Mouse (Mus musculus) heart, adult 11 months (tissue): ENCODE results near the gene Khdc1c.
"Not testable (repeated sequence)": the region's sequence is repeated elsewhere in the genome, so short reads cannot be mapped to it uniquely, and the experiment has no call there.

Experiments
- DNase-seq: peaks from one replicate; pipeline ENCODE4 v3.0.0; 2022

Khdc1c gene

DNA sequence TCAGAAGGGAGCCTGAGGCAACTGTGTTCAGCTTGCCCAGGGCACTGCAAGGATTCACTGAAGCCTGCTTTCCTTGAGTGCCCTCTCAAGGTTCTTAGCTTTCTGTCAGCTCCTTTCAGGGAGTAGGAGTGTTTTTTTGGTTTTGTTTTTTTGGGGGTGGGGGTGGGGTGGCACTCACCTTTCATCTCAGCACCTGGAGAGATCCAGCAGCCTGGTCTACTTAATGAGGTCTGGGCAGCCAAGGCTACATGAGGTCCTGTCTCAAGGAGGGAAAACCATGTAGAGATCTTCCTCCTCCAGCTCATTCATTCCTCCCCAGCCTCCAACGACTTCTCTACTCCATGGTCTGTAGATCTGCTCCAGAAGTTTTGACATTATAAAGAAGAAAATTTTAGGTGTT lies at the start of gene Khdc1c:
Gene Khdc1c, plus strand, starts transcription at position 301 of the 400 bp plus-strand sequence.
- DNase-seq = peak; percentile 45

DNA sequence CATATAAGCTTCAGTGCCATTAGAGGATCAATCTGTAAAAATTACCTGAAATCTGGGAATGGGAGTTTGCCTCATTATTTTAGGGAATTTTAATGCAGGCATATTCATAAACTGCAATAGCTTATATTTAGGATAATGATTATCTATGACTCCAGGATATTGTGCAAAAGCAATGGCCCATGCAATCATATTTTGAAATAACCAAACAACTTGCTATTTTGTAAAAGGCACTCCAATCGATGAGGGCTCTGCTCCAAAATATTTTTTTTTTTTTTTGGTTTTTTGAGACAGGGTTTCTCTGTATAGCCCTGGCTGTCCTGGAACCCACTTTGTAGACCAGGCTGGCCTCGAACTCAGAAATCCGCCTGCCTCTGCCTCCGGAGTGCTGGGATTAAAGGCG lies 47.9 kb upstream of the Khdc1c start:
- not testable (repeated sequence) for DNase-seq

DNA sequence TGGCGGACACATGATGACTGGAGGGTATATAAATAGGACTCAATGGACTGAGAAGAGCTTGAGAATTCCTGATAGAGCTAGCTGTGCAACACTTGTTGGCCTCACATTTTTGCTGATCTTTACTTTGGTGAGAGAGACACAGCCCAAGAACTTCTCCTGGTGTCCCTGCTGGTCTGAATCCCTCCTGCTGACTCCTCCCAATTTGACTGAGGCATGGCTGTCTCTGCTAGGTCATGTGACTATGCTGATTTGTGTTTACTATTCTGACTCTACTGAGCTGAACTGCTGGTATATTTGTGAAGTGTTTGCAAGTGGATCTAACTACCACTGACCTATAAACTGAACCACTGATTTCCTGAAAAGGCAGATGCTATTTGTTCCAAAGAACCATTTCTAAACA lies 46.5 kb upstream of the Khdc1c start:
- peak; percentile 56 for DNase-seq

DNA sequence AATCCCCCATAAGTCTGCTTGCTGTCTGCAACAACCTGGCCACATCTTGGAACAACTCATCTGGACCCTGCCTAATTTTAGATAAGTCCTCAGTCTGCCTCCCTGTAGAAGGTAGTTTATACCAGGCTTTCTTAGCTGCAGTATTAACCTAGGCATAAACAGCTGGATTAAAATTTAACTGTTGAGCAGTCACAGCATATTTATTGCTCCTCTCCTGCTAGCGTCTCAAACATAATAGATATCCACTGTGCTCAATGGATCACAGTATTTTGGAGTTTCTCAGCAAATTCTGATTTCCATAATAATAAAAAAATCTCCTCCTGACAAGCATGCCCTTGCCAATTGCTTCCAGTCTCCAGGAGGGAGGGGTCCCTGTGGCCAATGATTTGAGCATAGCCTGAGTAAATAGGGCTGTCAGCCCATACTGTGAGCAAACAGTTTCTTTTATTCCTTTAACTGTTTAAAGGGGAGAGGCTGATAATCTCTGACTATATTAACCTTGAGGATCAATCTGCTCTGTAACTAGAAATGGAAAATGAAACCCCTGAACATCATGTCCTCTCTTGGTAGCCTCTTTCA lies 44.0 kb upstream of the Khdc1c start:
- peak; percentile 36 for DNase-seq

DNA sequence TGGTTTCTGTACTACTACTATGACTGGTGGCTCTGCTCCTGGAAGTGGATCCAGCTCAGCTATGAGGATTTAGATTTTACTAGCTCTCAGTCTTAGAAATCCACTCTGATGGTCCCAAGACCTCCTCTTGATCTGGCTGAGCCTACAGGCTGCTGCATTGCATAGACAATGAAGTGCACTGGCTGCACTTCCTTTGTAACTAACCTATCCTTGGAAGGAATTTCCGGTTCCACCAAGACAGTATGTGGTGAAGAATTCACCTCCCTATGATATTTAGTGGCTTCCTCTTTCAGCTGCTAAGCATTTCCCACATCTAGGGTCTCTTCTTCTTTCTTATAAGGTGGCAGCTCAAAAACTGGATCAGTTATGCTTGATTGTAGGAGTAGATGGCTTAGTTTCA lies 43.5 kb upstream of the Khdc1c start:
- peak; percentile 44 for DNase-seq

DNA sequence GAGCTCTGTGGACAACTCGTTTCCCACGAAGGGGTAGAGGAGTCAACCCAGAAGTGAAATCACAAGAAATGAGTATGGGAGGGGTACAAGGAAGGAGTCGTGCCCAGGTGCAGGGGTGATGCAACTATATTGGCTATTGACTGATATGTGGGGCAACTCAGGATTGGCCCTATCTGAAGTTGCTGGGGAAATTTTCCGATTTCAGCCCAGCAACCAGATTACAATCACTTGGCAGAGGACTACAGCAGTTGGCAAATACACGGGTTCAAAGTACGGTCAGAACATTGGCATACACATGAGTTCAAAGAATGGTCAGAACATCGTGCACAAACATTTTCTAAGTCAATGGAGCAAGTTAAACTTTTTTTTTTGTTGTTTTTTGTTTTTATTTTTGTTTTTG lies 41.4 kb upstream of the Khdc1c start:
- DNase-seq = no peak

DNA sequence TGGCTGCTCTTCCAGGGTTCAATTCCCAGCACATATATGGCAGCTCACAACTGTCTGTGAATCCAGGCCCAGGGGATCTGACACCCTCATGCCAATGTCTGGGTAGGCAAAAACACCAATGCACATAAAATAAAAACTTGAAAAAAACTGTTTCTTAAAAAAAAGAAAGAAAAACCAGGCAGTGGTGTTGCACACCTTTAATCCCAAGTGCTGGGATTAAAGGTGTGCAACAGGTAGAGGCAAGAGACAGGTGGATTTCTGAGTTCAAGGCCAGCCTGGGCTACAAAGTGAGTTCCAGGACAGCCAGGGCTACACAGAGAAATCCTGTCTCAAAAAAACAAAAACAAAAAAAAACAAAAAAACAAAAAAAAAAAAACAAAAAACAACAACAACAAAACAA lies 37.0 kb upstream of the Khdc1c start:
- DNase-seq = not testable (repeated sequence)

DNA sequence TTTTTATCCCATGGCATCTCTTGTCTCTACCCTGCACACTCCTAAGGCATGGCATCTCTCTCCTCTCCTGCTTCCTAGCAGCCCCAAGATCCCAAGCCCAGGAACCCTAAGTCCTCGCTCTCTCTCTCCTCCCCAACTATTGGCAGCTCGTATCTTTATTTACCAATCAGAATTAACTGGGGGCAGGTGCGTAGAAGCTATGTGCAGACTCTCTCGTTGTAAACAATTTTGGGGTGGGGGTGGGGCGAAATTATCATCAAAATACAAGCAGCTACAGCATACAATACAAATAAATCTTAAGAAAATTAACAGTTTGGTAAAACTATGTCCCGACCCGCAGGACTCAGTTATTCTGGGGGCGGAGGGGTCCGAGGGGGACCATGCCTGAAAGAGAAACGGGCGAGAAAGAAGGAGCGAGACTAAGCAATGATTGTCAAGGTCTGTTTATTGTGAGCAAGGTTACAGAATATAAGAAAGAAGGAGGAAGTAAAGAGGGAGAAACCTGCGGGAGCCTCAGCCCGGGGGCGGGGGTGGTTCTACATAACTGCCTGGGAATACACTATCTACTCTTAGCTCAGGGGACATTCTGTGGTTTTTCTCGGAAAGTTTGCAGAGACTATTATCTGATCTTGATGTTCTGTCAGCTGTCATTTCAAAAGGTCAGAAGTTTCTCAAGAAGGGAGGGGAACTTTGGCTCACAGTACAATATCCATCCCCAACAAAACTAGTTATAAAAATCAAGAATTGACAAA lies 34.7 kb upstream of the Khdc1c start:
- DNase-seq = no peak

DNA sequence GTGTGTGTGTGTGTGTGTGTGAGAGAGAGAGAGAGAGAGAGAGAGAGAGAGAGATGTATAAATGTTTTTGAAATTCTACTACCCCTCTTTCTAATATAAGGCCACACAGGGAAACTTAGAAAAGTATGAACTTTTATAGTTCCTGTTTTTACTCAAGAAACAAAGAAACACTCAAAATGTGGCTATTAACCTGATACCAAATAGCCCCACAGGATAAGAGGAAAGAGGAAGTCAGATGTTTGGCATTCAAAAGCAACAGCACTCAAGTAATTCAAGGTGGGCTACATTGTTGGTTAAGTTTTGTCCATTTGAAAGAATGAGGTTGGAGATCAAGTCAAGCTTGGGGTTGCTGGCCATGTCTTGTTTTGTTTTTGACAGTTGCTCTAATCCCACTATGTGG lies 32.3 kb upstream of the Khdc1c start:
- no peak for DNase-seq

DNA sequence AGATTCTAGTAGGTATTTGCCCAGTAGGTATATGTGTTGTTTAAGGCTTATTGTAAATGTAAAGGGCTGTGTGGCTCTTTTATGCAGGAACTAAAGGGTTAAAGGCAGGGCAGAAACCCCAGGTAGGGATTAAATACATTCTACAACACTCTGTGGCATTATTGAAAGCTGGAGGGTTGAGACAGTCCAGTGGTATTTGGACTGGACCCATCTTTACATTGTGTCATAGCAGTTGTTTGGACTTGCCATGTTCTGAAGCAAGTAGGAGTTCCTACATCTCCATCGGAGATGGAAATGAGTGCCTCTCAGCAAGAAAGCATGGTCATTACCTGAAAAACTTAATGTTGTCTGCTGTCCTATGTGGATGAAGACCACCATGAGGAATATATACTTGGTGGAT lies 27.4 kb upstream of the Khdc1c start:
- DNase-seq = no peak

DNA sequence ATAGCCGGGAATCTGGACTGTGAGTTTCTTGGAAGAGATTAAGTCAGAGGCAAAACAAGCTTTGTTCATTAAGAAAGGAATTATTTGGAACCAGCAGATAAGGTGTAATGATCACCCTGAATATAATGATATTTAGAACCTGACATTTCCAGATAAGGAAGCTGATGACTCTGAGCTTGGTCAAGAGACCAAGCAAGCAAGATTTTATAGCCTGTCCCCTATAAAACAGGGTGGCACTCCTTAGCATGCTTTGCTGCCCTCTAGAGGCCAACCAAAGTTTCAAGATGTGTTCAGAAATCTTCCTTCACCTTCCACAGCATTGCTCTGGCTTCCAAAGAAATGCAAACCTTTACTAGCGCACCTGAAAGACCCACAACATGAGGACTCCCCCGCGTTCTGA lies 23.9 kb upstream of the Khdc1c start:
- DNase-seq = no peak

DNA sequence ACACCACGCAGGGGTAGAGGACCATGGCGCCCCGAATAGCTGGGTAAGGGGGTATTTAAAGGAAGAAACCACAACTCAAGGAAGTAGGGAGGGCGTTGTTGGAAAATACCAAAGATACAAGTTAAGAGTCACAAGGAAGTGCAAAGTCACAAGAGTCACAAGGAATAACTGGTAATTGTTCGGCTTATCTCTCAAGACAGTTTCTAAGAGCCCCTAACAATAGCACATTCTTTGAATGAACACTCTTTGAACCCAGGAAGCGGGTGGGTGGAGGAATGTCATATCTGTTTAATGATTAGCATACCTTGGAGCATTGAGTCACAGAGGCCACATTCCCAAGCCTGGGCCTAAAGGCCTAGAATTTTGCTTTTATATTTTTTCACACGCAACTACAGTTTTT lies 23.4 kb upstream of the Khdc1c start:
- DNase-seq = not testable (repeated sequence)

DNA sequence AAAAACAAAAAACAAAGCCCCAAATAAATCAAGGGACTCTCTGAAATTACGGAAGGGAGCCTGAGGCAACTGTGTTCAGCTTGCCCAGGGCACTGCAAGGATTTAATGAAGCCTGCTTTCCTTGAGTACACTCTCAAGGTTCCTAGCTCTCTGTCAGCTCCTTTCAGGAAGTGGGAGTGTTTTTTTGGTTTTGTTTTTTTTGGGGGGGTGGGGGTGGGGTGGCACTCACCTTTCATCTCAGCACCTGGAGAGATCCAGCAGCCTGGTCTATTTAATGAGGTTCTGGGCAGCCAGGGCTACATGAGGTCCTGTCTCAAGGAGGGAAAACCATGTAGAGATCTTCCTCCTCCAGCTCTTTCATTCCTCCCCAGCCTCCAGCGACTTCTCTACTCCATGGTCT lies 18.8 kb upstream of the Khdc1c start, which contains the start of gene Khdc1a:
Gene Khdc1a, plus strand, starts transcription at position 301 of the 400 bp plus-strand sequence.
- DNase-seq = no peak

DNA sequence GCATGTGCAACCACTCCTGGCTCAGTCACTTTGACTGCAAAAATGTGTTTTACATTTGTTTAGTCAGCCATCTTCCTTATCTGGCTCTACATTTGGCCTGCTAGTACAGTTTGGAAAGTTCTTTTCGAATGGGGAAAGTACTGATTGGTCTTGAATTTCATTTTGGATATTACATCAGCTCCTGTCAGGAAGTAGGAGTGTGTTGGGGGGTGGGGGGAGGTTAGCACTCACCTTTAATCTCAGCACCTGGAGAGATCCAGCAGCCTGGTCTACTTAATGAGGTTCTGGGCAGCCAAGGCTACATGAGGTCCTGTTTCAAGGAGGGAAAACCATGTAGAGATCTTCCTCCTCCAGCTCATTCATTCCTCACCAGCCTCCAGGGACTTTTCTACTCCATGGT lies 15.1 kb downstream of the Khdc1c start, which contains the start of gene Khdc1b:
Gene Khdc1b, plus strand, starts transcription at position 301 of the 400 bp plus-strand sequence.
- peak; percentile 18 for DNase-seq

DNA sequence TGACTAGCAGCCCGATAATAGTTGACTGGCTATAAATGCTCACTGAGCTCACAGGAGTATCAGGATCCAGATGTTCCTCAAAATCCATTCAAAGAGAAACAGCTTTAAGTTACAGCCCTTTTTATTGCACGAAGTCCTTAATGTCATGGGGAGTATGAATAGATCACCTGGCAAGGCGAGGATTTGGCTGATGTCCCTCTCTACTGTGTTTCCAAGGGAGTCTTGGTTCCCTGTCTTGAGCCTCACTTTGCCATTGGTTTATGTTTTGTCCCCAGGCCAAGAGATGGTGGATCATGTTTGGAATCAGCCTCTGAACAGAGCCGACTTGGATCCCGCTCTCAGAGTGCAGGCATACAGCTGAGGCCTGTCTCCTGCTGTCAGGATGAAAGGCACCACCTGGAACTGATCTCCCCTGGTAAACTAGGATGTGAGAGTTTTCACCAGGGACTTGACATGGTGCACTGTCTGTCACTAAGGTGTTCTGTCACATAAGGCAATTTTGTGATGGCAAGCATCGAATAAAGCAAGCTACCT lies 23.1 kb downstream of the Khdc1c start:
- DNase-seq = peak; percentile 15

DNA sequence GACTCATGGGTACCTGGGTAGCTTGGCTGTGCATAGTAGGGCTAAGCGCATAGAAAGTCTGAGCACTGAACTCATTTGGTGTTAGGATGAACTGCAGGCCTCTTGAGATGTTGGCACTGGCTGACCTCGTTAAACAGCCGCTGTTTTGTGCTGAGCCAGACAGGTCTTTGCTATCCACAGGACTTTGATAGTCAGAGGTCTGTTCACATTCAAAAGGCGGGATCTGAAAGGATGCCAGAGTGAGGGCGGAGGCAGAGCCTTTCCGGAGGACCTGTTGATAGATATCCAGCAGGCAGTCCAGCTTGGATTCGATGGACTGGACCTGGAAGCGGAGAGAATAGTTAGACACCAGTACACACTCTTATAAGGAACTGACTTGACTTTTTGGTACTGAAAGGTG lies 34.7 kb downstream of the Khdc1c start:
- peak; percentile 68 for DNase-seq

DNA sequence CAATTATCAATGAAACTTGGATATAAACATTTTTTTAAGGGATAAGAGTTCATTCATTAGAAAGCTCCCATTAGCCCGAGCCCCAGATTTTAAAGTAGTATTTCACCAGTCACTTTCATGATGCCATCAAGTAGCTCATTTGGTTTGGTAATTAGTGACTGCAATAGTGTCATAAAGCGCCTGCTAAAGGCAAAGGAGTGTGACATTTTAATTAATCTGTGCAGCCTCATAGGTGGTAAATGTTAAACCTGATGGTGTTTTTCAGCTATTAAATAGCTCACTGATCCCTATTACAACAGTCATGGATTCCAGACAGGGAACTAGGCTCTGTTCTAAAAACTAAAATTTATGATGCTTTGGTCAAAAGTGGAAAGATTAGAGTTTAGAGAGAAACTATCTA lies 39.1 kb downstream of the Khdc1c start:
- no peak for DNase-seq

DNA sequence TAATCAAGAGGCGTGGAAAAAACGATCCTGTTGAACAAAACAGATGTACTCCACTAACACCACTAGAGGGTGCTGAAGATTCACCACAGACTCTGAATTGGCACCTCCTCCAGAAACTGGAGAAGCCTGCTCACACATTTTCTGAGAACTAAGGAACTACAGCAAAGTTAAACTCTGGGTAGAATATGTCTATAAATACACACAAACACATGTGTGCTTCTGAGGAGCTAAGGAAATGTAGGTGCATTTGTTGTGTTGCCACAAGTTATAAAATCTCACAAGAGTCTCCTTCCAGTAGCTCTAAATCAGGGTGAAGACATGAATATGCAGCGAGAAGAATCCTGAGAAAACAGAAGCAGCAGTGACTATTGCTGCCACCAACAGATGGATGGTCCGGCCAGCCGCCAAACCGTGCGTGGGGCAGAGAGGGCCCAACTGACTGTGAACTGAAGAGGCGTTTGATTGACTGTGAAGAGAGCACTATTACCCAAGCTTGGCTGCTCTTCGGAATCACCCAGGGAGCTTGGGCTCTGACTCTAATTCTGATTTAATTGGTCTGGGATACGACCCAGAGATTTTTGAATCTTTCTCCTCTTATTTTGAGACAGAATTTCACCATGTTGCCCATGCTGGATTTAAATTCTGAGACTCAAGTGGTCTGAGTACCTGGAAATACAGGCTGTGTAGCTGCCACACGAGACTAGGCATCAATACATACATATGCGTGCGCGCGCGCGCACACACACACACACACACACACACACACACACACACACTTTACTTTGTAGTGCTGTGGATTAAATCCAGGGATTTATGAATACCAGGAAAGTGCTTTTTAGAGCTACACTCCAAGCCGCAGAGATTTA lies 43.4 kb downstream of the Khdc1c start:
- DNase-seq = no peak

DNA sequence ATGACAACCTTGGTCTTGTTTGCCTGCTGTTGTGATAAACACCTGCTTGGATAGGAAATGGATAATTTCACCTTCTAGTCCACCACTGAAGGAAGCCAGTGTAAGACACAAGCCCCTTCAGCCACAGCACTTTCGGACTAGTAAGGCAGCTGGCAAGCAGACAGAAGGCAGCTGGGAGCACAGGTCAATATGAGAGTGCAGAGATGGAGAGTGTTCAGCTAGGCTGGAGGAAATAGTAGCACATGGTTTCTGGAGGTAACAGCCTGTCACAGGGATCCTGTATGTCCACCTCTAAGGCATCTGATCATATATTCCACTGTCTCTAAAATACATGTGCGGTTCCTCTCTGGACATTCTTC lies 44.0 kb downstream of the Khdc1c start:
- DNase-seq = no peak

DNA sequence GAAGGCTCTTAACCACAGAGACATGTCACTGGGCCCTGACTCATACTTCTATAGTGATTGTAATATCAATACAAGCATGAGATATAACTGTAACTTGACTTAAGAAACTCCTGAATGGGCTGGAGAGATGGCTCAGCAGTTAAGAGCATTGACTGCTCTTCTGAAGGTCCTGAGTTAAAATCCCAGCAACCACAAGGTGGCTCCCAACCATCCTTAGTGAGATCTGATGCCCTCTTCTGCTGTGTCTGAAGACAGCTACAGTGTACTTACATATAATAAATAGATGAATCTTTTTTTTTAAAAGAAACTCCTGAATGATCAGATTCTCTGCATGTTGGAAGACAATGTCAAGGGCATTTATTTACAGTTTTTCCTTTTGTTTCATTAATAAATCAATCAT lies 51.2 kb downstream of the Khdc1c start:
- DNase-seq = no peak
